Comparison of ENCODE assay signal across 9 mouse cellular contexts in genomic region chr7:98867053-98867793, GRCm38 (mm10). TPM values are rescaled to one million over a fixed set of nuclear protein-coding genes. Genes with fewer than 3 reads are reported as not detected.
A peak's percentile ranks its signal among the peaks of the same experiment; 100 is the strongest.
DNase-seq lines count a peak whose midpoint lies in the region; ATAC-seq and TF ChIP-seq lines count a peak whose summit lies in the region.
"Had no signal": no experiment of that assay in that cellular context is flagged by ENCODE, and none has a peak within 500 bp of the region (broad histone marks: within the 10 kb centered on the region; RNA-seq: fewer than 3 reads in every experiment).

No protein-coding gene starts in this region.

- H3K36me3 ChIP-seq in forebrain, embryonic 13.5 days (ENCODE audit: poor library complexity, severe bottlenecking): no peaks in the 10 kb centered on the region
- H3K36me3 ChIP-seq in forebrain, embryonic 10.5 days (replicated peaks): no peaks in the 10 kb centered on the region
- peaks cover 0 to 11% of the 10 kb centered on the region in 2 experiments; a peak in 2 of 4 replicates for H3K36me3 ChIP-seq in MEL (ENCODE audit: control insufficient read depth in 1 of 2, insufficient read depth in 2 of 2, low read length in 2 of 2)
- no peaks in the 10 kb centered on the region for H3K36me3 ChIP-seq in intestine, embryonic 16.5 days (ENCODE audit: control insufficient read depth, insufficient read depth, low read length)

- no peaks in the 10 kb centered on the region for H3K79me2 ChIP-seq in MEL (ENCODE audit: control insufficient read depth, insufficient read depth, low read length, poor library complexity)

- no peak for TF ChIP-seq RAD21 in MEL (IDR thresholded peaks at IDR 0.05; ENCODE audit: low read depth, low read length)

- no peak overlapping the region for H3K4me2 ChIP-seq in forebrain, embryonic 13.5 days
- H3K4me2 ChIP-seq in intestine, embryonic 16.5 days (ENCODE audit: low read depth, low read length): no peak overlapping the region

- no peaks in the 10 kb centered on the region for H3K9me3 ChIP-seq in forebrain, embryonic 13.5 days (replicated peaks)
- H3K9me3 ChIP-seq in forebrain, embryonic 10.5 days: no peaks in the 10 kb centered on the region
- H3K9me3 ChIP-seq in MEL (replicated peaks; ENCODE audit: insufficient read depth, low read length): no peaks in the 10 kb centered on the region
- H3K9me3 ChIP-seq in intestine, embryonic 16.5 days (ENCODE audit: control insufficient read depth, low read length): no peaks in the 10 kb centered on the region

- no peak for TF ChIP-seq EP300 in MEL (IDR thresholded peaks at IDR 0.05; ENCODE audit: low read depth in 1 of 2, low read length in 2 of 2)

- H3K27me3 ChIP-seq in forebrain, embryonic 13.5 days: no peaks in the 10 kb centered on the region
- H3K27me3 ChIP-seq in forebrain, embryonic 10.5 days (ENCODE audit: poor library complexity, severe bottlenecking): peaks cover 60% of the 10 kb centered on the region
- H3K27me3 ChIP-seq in MEL (ENCODE audit: control insufficient read depth in 1 of 2, insufficient read depth in 2 of 2, low read length in 2 of 2): no peaks in the 10 kb centered on the region
- H3K27me3 ChIP-seq in intestine, embryonic 16.5 days (replicated peaks; ENCODE audit: control insufficient read depth, insufficient read depth, low read length): no peaks in the 10 kb centered on the region

- no peak overlapping the region for H3K9ac ChIP-seq in forebrain, embryonic 13.5 days
- H3K9ac ChIP-seq in MEL (ENCODE audit: control insufficient read depth, low read depth, low read length, poor library complexity, severe bottlenecking): peak overlapping the region; percentile 24; the same call in 1 of the 2 replicates
- H3K9ac ChIP-seq in intestine, embryonic 16.5 days (ENCODE audit: low read depth, low read length): 0 out of 2 replicates have a peak overlapping the region, but pooled peaks have one; percentile 14

- TF ChIP-seq POLR2A in MEL (IDR thresholded peaks at IDR 0.05; ENCODE audit: control insufficient read depth in 1 of 2, insufficient read depth in 1 of 2, low read depth in 1 of 2, low read length in 2 of 2, poor library complexity in 1 of 2): no peak

- peak; percentile 51 for ATAC-seq in forebrain, embryonic 13.5 days
- 0 out of 2 replicates have a peak, but pooled peaks have one; percentile 42 for ATAC-seq in intestine, embryonic 16.5 days
- ATAC-seq in CD4-positive, CD25-positive, alpha-beta regulatory T cell, adult 4 months: no peak

- H3K4me1 ChIP-seq in forebrain, embryonic 13.5 days: peaks cover 23% of the 10 kb centered on the region
- H3K4me1 ChIP-seq in forebrain, embryonic 10.5 days: peaks cover 48% of the 10 kb centered on the region
- peaks cover 0 to 22% of the 10 kb centered on the region in 2 experiments; a peak in 2 of 4 replicates for H3K4me1 ChIP-seq in MEL (ENCODE audit: control insufficient read depth in 1 of 2, insufficient read depth in 2 of 2, low read length in 2 of 2)
- peaks cover 23% of the 10 kb centered on the region for H3K4me1 ChIP-seq in intestine, embryonic 16.5 days (ENCODE audit: control insufficient read depth, insufficient read depth, low read length)

- no peak for DNase-seq in forebrain, embryonic 10.5 days (ENCODE audit: extremely low spot score, low spot score)
- DNase-seq in kidney, postnatal 4 days: peak; percentile 55 to 71
- DNase-seq in kidney, adult 9 months: no peak
- DNase-seq in MEL (ENCODE audit: low read depth, low spot score): peak; percentile 27
- DNase-seq in adrenal gland, postnatal 4 days (ENCODE audit: low spot score in 2 of 2): no peak

- H3K27ac ChIP-seq in forebrain, embryonic 13.5 days: peak overlapping the region; percentile 14; the same call in 1 of the 2 replicates
- H3K27ac ChIP-seq in forebrain, embryonic 10.5 days: no peak overlapping the region
- 0 out of 2 replicates have a peak overlapping the region, but pooled peaks have one; percentile 7 for H3K27ac ChIP-seq in MEL (ENCODE audit: control insufficient read depth, low read depth, low read length)
- H3K27ac ChIP-seq in intestine, embryonic 16.5 days (ENCODE audit: low read length): no peak overlapping the region

- 39% methylated on average over 12 of the region's 12 CpGs for WGBS in forebrain, embryonic 13.5 days
- WGBS in forebrain, embryonic 10.5 days: 53% methylated on average over 12 of the region's 12 CpGs
- 34% methylated on average over 12 of the region's 12 CpGs for WGBS in intestine, embryonic 16.5 days

- H3K4me3 ChIP-seq in forebrain, embryonic 13.5 days: no peak overlapping the region
- no peak overlapping the region for H3K4me3 ChIP-seq in forebrain, embryonic 10.5 days
- H3K4me3 ChIP-seq in MEL (ENCODE audit: control insufficient read depth in 1 of 2, insufficient read depth in 1 of 2, low read depth in 2 of 2, low read length in 2 of 2): no peak overlapping the region
- H3K4me3 ChIP-seq in intestine, embryonic 16.5 days (ENCODE audit: low read length): no peak overlapping the region

- no peak for TF ChIP-seq CTCF in MEL (IDR thresholded peaks at IDR 0.05 in 2 of 3, conservative IDR thresholded peaks at IDR 0.05 in 1 of 3; ENCODE audit: control insufficient read depth in 1 of 3, insufficient read depth in 1 of 3, low read depth in 2 of 3, low read length in 3 of 3, poor library complexity in 1 of 3, severe bottlenecking in 1 of 3)

TF ChIP-seq in MEL, 35 proteins besides CTCF, POLR2A, EP300 and RAD21:
- TF ChIP-seq TAL1 (IDR thresholded peaks at IDR 0.05; ENCODE audit: low read length): no peak
- no peak for TF ChIP-seq BHLHE40 (IDR thresholded peaks at IDR 0.05; ENCODE audit: borderline replicate concordance, low read depth, low read length)
- no peak for TF ChIP-seq JUND (IDR thresholded peaks at IDR 0.05; ENCODE audit: low read depth, low read length)
- TF ChIP-seq NRF1 (IDR thresholded peaks at IDR 0.05; ENCODE audit: insufficient read depth, low read depth, low read length, poor library complexity, severe bottlenecking): no peak
- TF ChIP-seq ZNF384 (IDR thresholded peaks at IDR 0.05; ENCODE audit: low read depth, low read length): no peak
- no peak for TF ChIP-seq MYC (IDR thresholded peaks at IDR 0.05; ENCODE audit: low read depth, low read length)
- TF ChIP-seq KAT2A (conservative IDR thresholded peaks at IDR 0.05; ENCODE audit: low read depth, low read length): no peak
TF ChIP-seq in MEL: peak in this region for 0.

RNA-seq across cellular contexts. Expression of gene Wnt11, which starts 32.3 kb away (rescaled TPM):
- polyA plus RNA-seq in forebrain, embryonic 13.5 days (2015; fragmentation: Nextera tagmentation; extraction: Ambion mirVana): 0.19 and 0.23 TPM in 2 replicates
- 0.17 and 0.32 TPM in 2 replicates for polyA plus RNA-seq in forebrain, embryonic 10.5 days (2016; fragmentation: Nextera tagmentation; extraction: Ambion mirVana)
- total RNA-seq in MEL (2012; rRNA removed): not detected in 2 replicates
- polyA plus RNA-seq in MEL (2012; ENCODE audit: insufficient read depth in 1 of 2, insufficient read length in 2 of 2, low read depth in 1 of 2, low replicate concordance in 2 of 2, missing spikeins in 1 of 2): not detected
- 1.8 and 2.0 TPM in 2 replicates for polyA plus RNA-seq in intestine, embryonic 16.5 days (2015; fragmentation: Nextera tagmentation; extraction: Ambion mirVana)
- polyA plus RNA-seq in CD4-positive, CD25-positive, alpha-beta regulatory T cell, adult 4 months (2017; shearing (Covaris generic)): not detected
- total RNA-seq in adrenal gland, postnatal 4 days (2021): 1 to 10 TPM; 4.2 to 5.3 TPM
- total RNA-seq: megakaryocyte progenitor cell, adult 5-6 weeks had no signal

Comparison
In these comparisons a context has a peak if more than half of its experiments do, and no peak if none do; other contexts are left out.
1. H3K27ac ChIP-seq: peak in forebrain, embryonic 13.5 days (single experiment) and MEL (single experiment); none in forebrain, embryonic 10.5 days (single experiment) and intestine, embryonic 16.5 days (single experiment).
2. DNase-seq: peak in kidney, postnatal 4 days (2 of 2) and MEL (single experiment); none in forebrain, embryonic 10.5 days (single experiment), kidney, adult 9 months (single experiment) and adrenal gland, postnatal 4 days (0 of 2).